Mouse (Mus musculus): ENCODE data around the gene Acads. TPM values are rescaled to one million over a fixed set of nuclear protein-coding genes. Genes with fewer than 3 reads are reported as not detected.

The Acads gene
- polyA plus RNA-seq, 1 experiment from 2014 or later: 45.6 TPM

DNA sequence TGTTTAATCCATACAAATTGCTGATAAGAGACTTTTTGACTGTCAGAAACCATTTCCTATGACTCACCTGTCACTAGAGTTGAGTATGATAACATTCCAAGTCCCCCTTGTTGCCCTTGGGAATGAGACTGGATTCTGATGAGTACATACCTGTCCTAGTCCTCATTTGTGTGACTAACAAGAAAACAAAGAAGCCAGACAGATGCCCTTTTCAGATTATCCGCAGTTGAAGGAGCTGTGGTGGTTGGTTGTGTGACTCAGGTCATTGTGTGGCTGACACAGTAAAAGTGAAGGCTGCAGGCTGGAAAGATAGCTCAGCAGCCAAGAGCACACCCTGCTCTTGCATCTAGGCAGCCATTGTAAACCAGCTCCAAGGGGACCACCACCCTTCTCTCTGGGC, 56.6 kb downstream of the Acads start:
- no peak overlapping the region for H3K4me2 ChIP-seq
- H3K27me3 ChIP-seq: no peaks in the 10 kb centered on the region
- H3K4me1 ChIP-seq: 0 out of 2 replicates have a peak, but pooled peaks cover 2% of the 10 kb centered on the region
- 97% methylated on average over 1 of the region's 1 CpGs for WGBS
- ATAC-seq (ENCODE audit: insufficient number of reproducible peaks, low FRiP score, low TSS enrichment, low read depth): no peak
- H3K27ac ChIP-seq: no peak overlapping the region
- H3K9me3 ChIP-seq: no peaks in the 10 kb centered on the region
- H3K36me3 ChIP-seq: peaks cover 15% of the 10 kb centered on the region
- H3K4me3 ChIP-seq: no peak overlapping the region
- no peak overlapping the region for H3K9ac ChIP-seq

DNA sequence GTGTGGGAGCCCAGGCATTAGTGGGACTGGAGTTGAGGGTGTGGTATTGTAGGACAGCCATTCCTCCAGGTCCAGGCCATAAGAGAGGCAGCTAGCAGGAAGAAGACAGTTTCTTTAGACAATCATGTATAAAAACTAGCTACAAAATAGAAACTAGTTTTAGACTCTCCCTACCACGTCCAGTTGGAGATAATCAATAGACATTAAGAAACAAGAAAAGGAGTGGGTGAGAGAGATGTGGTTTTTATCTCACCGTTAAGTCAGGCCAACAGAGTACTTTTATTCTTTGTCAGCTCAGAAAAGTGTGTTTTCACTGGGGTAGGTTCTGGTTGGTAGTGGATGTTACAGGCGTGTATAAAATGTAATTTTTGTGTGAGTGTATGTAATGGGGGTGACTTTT, 58.2 kb downstream of the Acads start:
- H3K4me1 ChIP-seq: 0 out of 2 replicates have a peak, but pooled peaks cover 2% of the 10 kb centered on the region
- H3K36me3 ChIP-seq: peaks cover 15% of the 10 kb centered on the region
- no peak overlapping the region for H3K9ac ChIP-seq
- H3K27ac ChIP-seq: no peak overlapping the region
- H3K4me2 ChIP-seq: no peak overlapping the region
- WGBS: 85% methylated on average over 3 of the region's 3 CpGs
- no peaks in the 10 kb centered on the region for H3K27me3 ChIP-seq
- no peak for ATAC-seq (ENCODE audit: insufficient number of reproducible peaks, low FRiP score, low TSS enrichment, low read depth)
- H3K9me3 ChIP-seq: no peaks in the 10 kb centered on the region
- no peak overlapping the region for H3K4me3 ChIP-seq

Other genes starting within 250 kb of the Acads start
- 2.6 and 3.2 TPM in 2 replicates for gene Oasl2, start 222.4 kb downstream of the Acads start, polyA plus RNA-seq (2015; fragmentation: Nextera tagmentation; extraction: Ambion mirVana)
- 0.66 and 1.1 TPM in 2 replicates for gene Oasl1, start 196.1 kb downstream of the Acads start, polyA plus RNA-seq (2015; fragmentation: Nextera tagmentation; extraction: Ambion mirVana)
- gene 2210016L21Rik, start 177.2 kb downstream of the Acads start, polyA plus RNA-seq (2015; fragmentation: Nextera tagmentation; extraction: Ambion mirVana): 58.8 and 63.3 TPM in 2 replicates
- gene Hnf1a, start 148.3 kb downstream of the Acads start, polyA plus RNA-seq (2015; fragmentation: Nextera tagmentation; extraction: Ambion mirVana): not detected in 2 replicates
- gene Sppl3, start 108.2 kb downstream of the Acads start, polyA plus RNA-seq (2015; fragmentation: Nextera tagmentation; extraction: Ambion mirVana): 18.6 and 19.9 TPM in 2 replicates
- gene Gm10401, start 21.1 kb downstream of the Acads start, polyA plus RNA-seq (2015; fragmentation: Nextera tagmentation; extraction: Ambion mirVana): 36.8 and 48.3 TPM in 2 replicates
- 34.8 and 36.9 TPM in 2 replicates for gene Unc119b, start 15.6 kb upstream of the Acads start, polyA plus RNA-seq (2015; fragmentation: Nextera tagmentation; extraction: Ambion mirVana)
- 89.3 and 97.9 TPM in 2 replicates for gene Mlec, start 38.8 kb upstream of the Acads start, polyA plus RNA-seq (2015; fragmentation: Nextera tagmentation; extraction: Ambion mirVana)
- gene Cabp1, start 75.0 kb upstream of the Acads start, polyA plus RNA-seq (2015; fragmentation: Nextera tagmentation; extraction: Ambion mirVana): 1.2 and 1.3 TPM in 2 replicates
- 96.2 and 97.1 TPM in 2 replicates for gene Pop5, start 116.5 kb upstream of the Acads start, polyA plus RNA-seq (2015; fragmentation: Nextera tagmentation; extraction: Ambion mirVana)
- 108 and 135 TPM in 2 replicates for gene Rnf10, start 153.6 kb upstream of the Acads start, polyA plus RNA-seq (2015; fragmentation: Nextera tagmentation; extraction: Ambion mirVana)
- 36.4 and 43.7 TPM in 2 replicates for gene Coq5, start 160.3 kb upstream of the Acads start, polyA plus RNA-seq (2015; fragmentation: Nextera tagmentation; extraction: Ambion mirVana)
- gene Dynll1, start 181.7 kb upstream of the Acads start, polyA plus RNA-seq (2015; fragmentation: Nextera tagmentation; extraction: Ambion mirVana): 1,678 and 1,810 TPM in 2 replicates
- gene Srsf9, start 207.8 kb upstream of the Acads start, polyA plus RNA-seq (2015; fragmentation: Nextera tagmentation; extraction: Ambion mirVana): 222 and 246 TPM in 2 replicates
- 25.3 and 27.6 TPM in 2 replicates for gene Gatc, start 221.8 kb upstream of the Acads start, polyA plus RNA-seq (2015; fragmentation: Nextera tagmentation; extraction: Ambion mirVana)
- gene Triap1, start 221.9 kb upstream of the Acads start, polyA plus RNA-seq (2015; fragmentation: Nextera tagmentation; extraction: Ambion mirVana): 60.6 and 66.9 TPM in 2 replicates
- 800 and 820 TPM in 2 replicates for gene Cox6a1, start 229.6 kb upstream of the Acads start, polyA plus RNA-seq (2015; fragmentation: Nextera tagmentation; extraction: Ambion mirVana)

All from limb, embryonic 15.5 days (tissue).